Mouse (Mus musculus) limb, embryonic 14.5 days (tissue): Measurements from ENCODE around the gene Pxdc1. TPM values are rescaled to one million over a fixed set of nuclear protein-coding genes. Genes with fewer than 3 reads are reported as not detected.

Experiments used
- ATAC-seq: fragments of 200-750 bp; cut with Nextera tagmentation; 2 replicates; pipeline ENCODE4 v1.8.0; 2017; ENCODE audit warnings: low read depth, moderate number of reproducible peaks, moderate TSS enrichment; ENCODE audit not compliant: low FRiP score
- DNase-seq: peaks from one replicate; pipeline ENCODE4 v3.0.0-alpha.2; 2015; ENCODE audit warnings: low spot score
- H3K27ac ChIP-seq: fragments of 300-500 bp; sonication (generic); replicated peaks from 2 replicates; pipeline ENCODE4 v1.5.1; 2014; ENCODE audit warnings: low read depth, mild to moderate bottlenecking, low read length, moderate library complexity, mixed read lengths
- H3K27me3 ChIP-seq: fragments of 300-500 bp; sonication (generic); 2 replicates; pipeline ENCODE4 v1.6.1; 2014; ENCODE audit warnings: low read length, mixed read lengths; ENCODE audit not compliant: control insufficient read depth, insufficient read depth
- H3K36me3 ChIP-seq: fragments of 300-500 bp; sonication (generic); 2 replicates; pipeline ENCODE4 v1.6.1; 2014; ENCODE audit warnings: mild to moderate bottlenecking, low read length, moderate library complexity, mixed read lengths; ENCODE audit not compliant: control insufficient read depth, insufficient read depth
- H3K4me1 ChIP-seq: fragments of 300-500 bp; sonication (generic); 2 replicates; pipeline ENCODE4 v1.6.1; 2014; ENCODE audit warnings: antibody characterized with exemption, low read length, mixed read lengths; ENCODE audit not compliant: control insufficient read depth, insufficient read depth
- H3K4me2 ChIP-seq: fragments of 300-500 bp; sonication (generic); replicated peaks from 2 replicates; pipeline ENCODE4 v1.6.1; 2014; ENCODE audit warnings: low read depth, mild to moderate bottlenecking, low read length, moderate library complexity; ENCODE audit not compliant: severe bottlenecking
- H3K4me3 ChIP-seq: fragments of 300-500 bp; sonication (generic); replicated peaks from 2 replicates; pipeline ENCODE4 v1.5.1; 2014; ENCODE audit warnings: low read length
- H3K9ac ChIP-seq: fragments of 300-500 bp; sonication (generic); 2 replicates; pipeline ENCODE4 v1.6.1; 2014; ENCODE audit warnings: mild to moderate bottlenecking, low read depth, low read length, moderate library complexity; ENCODE audit not compliant: severe bottlenecking
- H3K9me3 ChIP-seq: fragments of 300-500 bp; sonication (generic); 2 replicates; pipeline ENCODE4 v1.6.1; 2016; ENCODE audit warnings: low read length; ENCODE audit not compliant: control insufficient read depth
- POLR2A ChIP-seq: fragments of 200-500 bp; IDR thresholded peaks from 2 replicates; pipeline ENCODE4 v1.8.0; 2012; ENCODE audit warnings: inconsistent platforms, mild to moderate bottlenecking, moderate library complexity, borderline replicate concordance; ENCODE audit not compliant: insufficient read depth, insufficient read length; ENCODE audit errors: extremely low read depth
- polyA plus RNA-seq, 2 experiments: library from polyadenylated mRNA; depleted of rRNA in 1 of 2; stranded (reverse) in 1 of 2; unstranded in 1 of 2; fragments of >200 nt; fragmentation: Nextera tagmentation in 1 of 2; extraction: Ambion mirVana in 1 of 2; gene quantifications; 2 replicates each; pipeline versions ENCODE4 v1.2.1 to v1.2.3; 2012 to 2014

The Pxdc1 gene
- polyA plus RNA-seq, 2 experiments = 24.0 to 27.7 TPM

DNA sequence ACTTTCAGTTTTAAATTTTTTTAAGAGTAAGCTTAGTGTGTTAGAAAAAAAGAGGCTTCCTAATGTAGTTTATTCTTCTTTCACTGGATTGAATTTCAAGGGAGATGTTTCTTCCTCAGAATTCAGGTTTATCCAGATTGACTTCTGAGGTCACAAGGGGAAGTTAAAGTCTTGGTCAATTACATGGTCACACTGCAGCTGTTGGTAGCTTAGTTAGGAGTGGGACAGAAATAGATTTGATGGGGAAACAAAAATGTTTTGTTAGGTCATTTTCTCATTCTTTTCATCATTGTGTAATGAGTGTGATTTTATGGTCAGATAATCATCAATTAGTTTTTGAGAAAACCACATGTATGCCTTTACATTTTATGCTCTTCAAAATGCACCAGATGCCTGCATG is 56.5 kb downstream of the Pxdc1 start:
- Histone ChIP-seq H3K4me3 (no peak overlapping the region), H3K9ac (no peak overlapping the region), H3K27ac (no peak overlapping the region), H3K27me3 (no peaks in the 10 kb centered on the region), H3K4me2 (no peak overlapping the region), H3K9me3 (no peaks in the 10 kb centered on the region), H3K36me3 (no peaks in the 10 kb centered on the region), H3K4me1 (no peaks in the 10 kb centered on the region)
- ATAC-seq = no peak
- TF ChIP-seq POLR2A = no peak
- no peak for DNase-seq

Other genes starting within 250 kb of the Pxdc1 start
- gene Fam50b, start 81.4 kb upstream of the Pxdc1 start, polyA plus RNA-seq (2012; rRNA removed) = not detected in 2 replicates
- gene Fam50b, start 81.4 kb upstream of the Pxdc1 start, polyA plus RNA-seq (2014; fragmentation: Nextera tagmentation; extraction: Ambion mirVana) = not detected in 2 replicates
- 112 and 155 TPM in 2 replicates for gene Prpf4b, start 221.8 kb upstream of the Pxdc1 start, polyA plus RNA-seq (2012; rRNA removed)
- 81.1 and 88.5 TPM in 2 replicates for gene Prpf4b, start 221.8 kb upstream of the Pxdc1 start, polyA plus RNA-seq (2014; fragmentation: Nextera tagmentation; extraction: Ambion mirVana)